Mouse (Mus musculus): ENCODE measurements around the gene Calhm5. TPM values are rescaled to one million over a fixed set of nuclear protein-coding genes. Genes with fewer than 3 reads are reported as not detected.

The Calhm5 gene
- polyA plus RNA-seq, 1 experiment from 2014 or later: 0.30 TPM

Other genes with a start within 250 kb of the Calhm5 start
- gene Sult3a1, start 238.8 kb downstream of the Calhm5 start, polyA plus RNA-seq (2014; fragmentation: Nextera tagmentation; extraction: Ambion mirVana): not detected in 2 replicates
- gene Rsph4a, start 191.4 kb downstream of the Calhm5 start, polyA plus RNA-seq (2014; fragmentation: Nextera tagmentation; extraction: Ambion mirVana): 0.06 TPM in 1 of 2 replicates, not detected in the other
- gene Zup1, start 145.2 kb downstream of the Calhm5 start, polyA plus RNA-seq (2014; fragmentation: Nextera tagmentation; extraction: Ambion mirVana): 23.2 and 24.8 TPM in 2 replicates
- gene Rwdd1, start 76.9 kb downstream of the Calhm5 start, polyA plus RNA-seq (2014; fragmentation: Nextera tagmentation; extraction: Ambion mirVana): 145 and 185 TPM in 2 replicates
- not detected in 2 replicates for gene Trappc3l, start 58.9 kb downstream of the Calhm5 start, polyA plus RNA-seq (2014; fragmentation: Nextera tagmentation; extraction: Ambion mirVana)
- gene Calhm4, start 52.2 kb downstream of the Calhm5 start, polyA plus RNA-seq (2014; fragmentation: Nextera tagmentation; extraction: Ambion mirVana): not detected in 2 replicates
- 0.89 and 1.7 TPM in 2 replicates for gene Calhm6, start 31.5 kb upstream of the Calhm5 start, polyA plus RNA-seq (2014; fragmentation: Nextera tagmentation; extraction: Ambion mirVana)
- 12.8 and 24.1 TPM in 2 replicates for gene Dse, start 111.2 kb upstream of the Calhm5 start, polyA plus RNA-seq (2014; fragmentation: Nextera tagmentation; extraction: Ambion mirVana)
- gene Tspyl1, start 185.7 kb upstream of the Calhm5 start, polyA plus RNA-seq (2014; fragmentation: Nextera tagmentation; extraction: Ambion mirVana): 31.3 and 42.8 TPM in 2 replicates
- gene Tspyl4, start 200.9 kb upstream of the Calhm5 start, polyA plus RNA-seq (2014; fragmentation: Nextera tagmentation; extraction: Ambion mirVana): 4.7 and 7.3 TPM in 2 replicates